Mouse (Mus musculus) heart, postnatal 0 days (tissue): ENCODE results near the gene Skp1a.

Experiments used
- CTCF ChIP-seq: IDR thresholded peaks from 2 replicates; pipeline ENCODE4 v1.5.1; 2016; ENCODE audit warnings: antibody characterized with exemption, control low read depth, low read depth
- EP300 ChIP-seq: IDR thresholded peaks from 2 replicates; pipeline ENCODE4 v1.6.1; 2016; ENCODE audit warnings: antibody characterized with exemption, low read depth

DNA sequence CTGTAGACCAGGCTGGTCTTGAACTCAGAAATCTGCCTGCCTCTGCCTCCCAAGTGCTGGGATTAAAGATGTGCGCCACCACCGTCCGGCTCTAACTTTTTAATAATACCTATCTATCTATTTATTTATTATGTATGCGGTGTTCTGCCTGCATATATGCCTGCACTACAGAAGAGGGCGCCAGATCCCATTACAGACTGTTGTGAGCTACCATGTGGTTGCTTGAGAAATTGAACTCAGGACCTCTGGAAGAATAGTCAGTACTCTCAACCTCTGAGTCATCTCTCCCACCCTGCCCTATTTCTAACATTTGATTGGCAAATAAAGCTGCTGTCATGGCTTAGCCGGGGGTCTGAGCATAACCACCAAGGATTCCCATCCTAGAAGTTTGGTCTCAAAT, 8.9 kb upstream of the Skp1a start:
- TF ChIP-seq CTCF (peak; percentile 30), EP300 (no peak)
